Mouse (Mus musculus) small intestine, adult 2 months (tissue): ENCODE results near the gene Adk.

Experiments
- CTCF ChIP-seq: fragments of 200-500 bp; IDR thresholded peaks from 2 replicates; pipeline ENCODE4 v1.5.1; 2012; ENCODE audit warnings: low read depth, mild to moderate bottlenecking, control low read depth, inconsistent platforms, low read length, moderate library complexity, mixed read lengths; ENCODE audit not compliant: insufficient replicate concordance, insufficient read length; ENCODE audit errors: extremely low read depth
- POLR2A ChIP-seq: fragments of 200-500 bp; IDR thresholded peaks from 2 replicates; pipeline ENCODE4 v1.6.1; 2012; ENCODE audit warnings: low read depth, mild to moderate bottlenecking, control low read depth, inconsistent platforms, low read length, moderate library complexity

DNA sequence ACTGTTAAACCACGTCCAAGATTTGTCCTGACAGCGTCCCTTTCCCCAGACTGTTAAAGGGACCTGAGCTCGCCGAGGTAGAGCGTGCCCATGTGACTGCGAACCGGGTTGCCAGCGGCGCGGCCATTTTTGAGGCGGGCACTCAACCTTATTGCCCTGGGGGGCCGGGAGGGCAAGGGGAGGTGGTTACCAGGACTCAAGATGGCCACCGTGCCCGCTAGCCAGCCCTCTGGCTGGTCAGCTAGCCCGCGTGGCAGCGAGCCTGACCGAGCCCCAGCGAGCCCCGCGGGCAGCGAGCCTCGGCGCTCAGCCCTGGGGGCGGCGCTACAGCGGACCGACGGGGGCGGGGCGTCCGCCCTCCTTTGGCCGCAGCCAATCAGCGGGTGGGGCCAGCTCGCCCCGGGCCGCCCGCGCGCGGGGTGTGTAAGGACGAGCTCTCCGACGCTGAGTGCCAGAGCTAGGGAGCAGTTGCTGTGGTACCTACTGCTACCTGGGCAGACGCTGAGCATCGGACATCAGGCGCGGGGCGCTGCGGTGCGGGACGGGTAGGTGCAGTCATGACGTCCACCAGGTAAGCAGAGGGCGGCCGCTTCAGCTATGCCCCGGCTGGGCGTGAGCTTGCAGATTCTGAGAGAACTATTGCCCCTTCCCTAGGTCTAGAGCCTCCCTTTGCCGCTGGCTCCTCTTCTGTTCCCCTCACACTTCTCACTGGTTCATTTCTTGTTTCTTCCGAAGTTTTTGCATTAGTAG is 23.6 kb downstream of the Adk start:
- TF ChIP-seq CTCF: peak; percentile 15; the same call in 1 of the 2 replicates
- peak; percentile 70 for TF ChIP-seq POLR2A
